ENCODE assay signal across 8 mouse cellular contexts in the genomic region with DNA sequence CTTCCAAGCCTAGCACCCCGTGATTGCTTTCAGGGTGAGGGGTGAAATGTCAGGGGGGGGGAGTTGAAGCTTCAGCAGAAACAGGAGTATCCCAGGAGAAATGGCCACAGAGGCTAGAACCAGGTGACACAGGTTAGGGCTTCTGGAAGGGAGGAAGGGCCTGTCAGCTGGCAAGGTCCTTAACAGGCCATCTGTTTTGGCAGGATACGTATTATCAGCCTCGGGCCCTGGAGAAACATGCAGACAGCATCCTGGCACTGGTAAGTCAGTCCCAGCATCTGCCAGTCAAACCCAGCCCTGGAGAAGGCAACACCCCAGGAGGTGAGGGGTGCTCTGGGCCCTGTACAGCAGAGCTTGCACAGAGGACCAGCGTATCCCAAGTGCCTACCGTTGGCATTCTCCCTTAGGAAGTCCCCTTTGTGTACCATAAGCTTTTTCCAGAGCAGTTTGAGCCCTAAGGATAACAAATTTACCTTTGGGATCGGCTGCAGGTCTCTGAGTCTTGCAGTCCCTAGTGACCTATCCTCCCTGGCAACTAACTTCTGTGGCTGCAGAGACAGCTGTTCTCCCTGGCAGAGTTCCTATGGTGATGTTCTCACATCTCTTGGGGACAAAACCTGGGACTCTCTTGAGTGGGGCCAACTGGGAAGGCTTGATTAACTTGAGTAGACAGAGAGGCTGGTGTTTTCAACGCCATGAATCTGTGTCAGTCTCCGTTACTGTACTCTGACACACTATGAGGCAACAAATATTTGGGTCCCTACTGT. TPM values are rescaled to one million over a fixed set of nuclear protein-coding genes. Genes with fewer than 3 reads are reported as not detected.
A peak's percentile ranks its signal among the peaks of the same experiment; 100 is the strongest.
DNase-seq lines count a peak whose midpoint lies in the region; ATAC-seq lines count a peak whose summit lies in the region.

No protein-coding gene starts in this region.

- H3K4me2 ChIP-seq in lung, embryonic 15.5 days = peak overlapping the region; percentile 66
- peak overlapping the region; percentile 78 for H3K4me2 ChIP-seq in liver, embryonic 12.5 days

- no peak for DNase-seq in lung, postnatal 4 days
- DNase-seq in cerebellum, adult 9-11 months = peak; percentile 97
- no peak for DNase-seq in heart, embryonic 10.5 days (ENCODE audit: low spot score)
- peak; percentile 51 to 61 for DNase-seq in spleen, postnatal 36 days (ENCODE audit: low spot score in 2 of 2)
- no peak for DNase-seq in right cerebral cortex, postnatal 36 days (ENCODE audit: low spot score in 2 of 2)
- no peak for DNase-seq in right cerebral cortex, adult 18-20 months

- 61% methylated on average over 8 of the region's 8 CpGs for WGBS in lung, embryonic 15.5 days
- WGBS in heart, embryonic 10.5 days = 65% methylated on average over 8 of the region's 8 CpGs
- WGBS in liver, embryonic 12.5 days (ENCODE audit: insufficient replicate concordance) = 57% methylated on average over 8 of the region's 8 CpGs

- H3K4me3 ChIP-seq in lung, embryonic 15.5 days = peak overlapping the region; percentile 65
- H3K4me3 ChIP-seq in heart, embryonic 10.5 days = peak overlapping the region; percentile 82
- H3K4me3 ChIP-seq in liver, embryonic 12.5 days = peak overlapping the region; percentile 72

- no peaks in the 10 kb centered on the region for H3K9me3 ChIP-seq in lung, embryonic 15.5 days
- no peaks in the 10 kb centered on the region for H3K9me3 ChIP-seq in heart, embryonic 10.5 days
- no peaks in the 10 kb centered on the region for H3K9me3 ChIP-seq in liver, embryonic 12.5 days (replicated peaks)

- no peak for ATAC-seq in lung, embryonic 15.5 days (ENCODE audit: borderline replicate concordance, extremely low read depth, low FRiP score, low TSS enrichment)
- peak; percentile 62 for ATAC-seq in liver, embryonic 12.5 days

- H3K27me3 ChIP-seq in lung, embryonic 15.5 days = no peaks in the 10 kb centered on the region
- no peaks in the 10 kb centered on the region for H3K27me3 ChIP-seq in heart, embryonic 10.5 days (ENCODE audit: insufficient read depth, poor library complexity, severe bottlenecking)
- H3K27me3 ChIP-seq in liver, embryonic 12.5 days (replicated peaks) = no peaks in the 10 kb centered on the region

- H3K4me1 ChIP-seq in lung, embryonic 15.5 days = peaks cover 12% of the 10 kb centered on the region
- peaks cover 17% of the 10 kb centered on the region for H3K4me1 ChIP-seq in heart, embryonic 10.5 days
- peaks cover 41% of the 10 kb centered on the region for H3K4me1 ChIP-seq in liver, embryonic 12.5 days

- H3K36me3 ChIP-seq in lung, embryonic 15.5 days = peaks cover 32% of the 10 kb centered on the region
- peaks cover 43% of the 10 kb centered on the region for H3K36me3 ChIP-seq in heart, embryonic 10.5 days
- H3K36me3 ChIP-seq in liver, embryonic 12.5 days = peaks cover 49% of the 10 kb centered on the region

- H3K9ac ChIP-seq in lung, embryonic 15.5 days = peak overlapping the region; percentile 79
- peak overlapping the region; percentile 86 for H3K9ac ChIP-seq in liver, embryonic 12.5 days

- H3K27ac ChIP-seq in lung, embryonic 15.5 days = peak overlapping the region; percentile 98
- peak overlapping the region; percentile 99; the same call in 1 of the 2 replicates for H3K27ac ChIP-seq in heart, embryonic 10.5 days
- H3K27ac ChIP-seq in liver, embryonic 12.5 days = peak overlapping the region; percentile 95

RNA-seq across cellular contexts. Expression of gene Abhd16a, which starts 1.3 kb away (rescaled TPM):
- 94.8 and 95.6 TPM in 2 replicates for polyA plus RNA-seq in lung, embryonic 15.5 days (2015; fragmentation: Nextera tagmentation; extraction: Ambion mirVana)
- 66.7 and 69.8 TPM in 2 replicates for polyA plus RNA-seq in heart, embryonic 10.5 days (2016; fragmentation: Nextera tagmentation; extraction: Ambion mirVana)
- 60.2 and 61.1 TPM in 2 replicates for polyA plus RNA-seq in liver, embryonic 12.5 days (2016; fragmentation: Nextera tagmentation; extraction: Ambion mirVana)

RNA-seq across cellular contexts. Expression of gene Ly6g6f, which starts 4.9 kb away (rescaled TPM):
- polyA plus RNA-seq in lung, embryonic 15.5 days (2015; fragmentation: Nextera tagmentation; extraction: Ambion mirVana) = 0.23 and 0.51 TPM in 2 replicates
- 0.91 and 1.0 TPM in 2 replicates for polyA plus RNA-seq in heart, embryonic 10.5 days (2016; fragmentation: Nextera tagmentation; extraction: Ambion mirVana)
- polyA plus RNA-seq in liver, embryonic 12.5 days (2016; fragmentation: Nextera tagmentation; extraction: Ambion mirVana) = 10.2 and 10.5 TPM in 2 replicates

RNA-seq across cellular contexts. Expression of gene Ly6g6d, which starts 12.5 kb away (rescaled TPM):
- polyA plus RNA-seq in lung, embryonic 15.5 days (2015; fragmentation: Nextera tagmentation; extraction: Ambion mirVana) = 5.2 and 6.7 TPM in 2 replicates
- polyA plus RNA-seq in heart, embryonic 10.5 days (2016; fragmentation: Nextera tagmentation; extraction: Ambion mirVana) = 2.5 and 2.6 TPM in 2 replicates
- 0.36 and 0.53 TPM in 2 replicates for polyA plus RNA-seq in liver, embryonic 12.5 days (2016; fragmentation: Nextera tagmentation; extraction: Ambion mirVana)

RNA-seq across cellular contexts. Expression of gene Ly6g6e, which starts 13.6 kb away (rescaled TPM):
- polyA plus RNA-seq in lung, embryonic 15.5 days (2015; fragmentation: Nextera tagmentation; extraction: Ambion mirVana) = 0.96 and 1.2 TPM in 2 replicates
- 0.18 and 0.39 TPM in 2 replicates for polyA plus RNA-seq in heart, embryonic 10.5 days (2016; fragmentation: Nextera tagmentation; extraction: Ambion mirVana)
- 0.23 TPM in 1 of 2 replicates, not detected in the other for polyA plus RNA-seq in liver, embryonic 12.5 days (2016; fragmentation: Nextera tagmentation; extraction: Ambion mirVana)

RNA-seq across cellular contexts. Expression of gene Ly6g5c, which starts 17.7 kb away (rescaled TPM):
- polyA plus RNA-seq in lung, embryonic 15.5 days (2015; fragmentation: Nextera tagmentation; extraction: Ambion mirVana) = not detected in 2 replicates
- polyA plus RNA-seq in heart, embryonic 10.5 days (2016; fragmentation: Nextera tagmentation; extraction: Ambion mirVana) = not detected in 2 replicates
- not detected in 2 replicates for polyA plus RNA-seq in liver, embryonic 12.5 days (2016; fragmentation: Nextera tagmentation; extraction: Ambion mirVana)

Comparison
In these comparisons a context has a peak if more than half of its experiments do, and no peak if none do; other contexts are left out.
1. DNase-seq: peak in cerebellum, adult 9-11 months (single experiment) and spleen, postnatal 36 days (2 of 2); none in lung, postnatal 4 days (0 of 2), heart, embryonic 10.5 days (single experiment), right cerebral cortex, postnatal 36 days (0 of 2) and right cerebral cortex, adult 18-20 months (single experiment).
2. Peak in every context shown above with its lines, with median percentiles within 50 percentile points of each other: H3K27ac ChIP-seq and H3K4me3 ChIP-seq.